Mouse (Mus musculus) brain, embryonic 14.5 days (tissue): Measurements from ENCODE around the gene Slco4c1.

Source experiments
- CTCF ChIP-seq: fragments of 200-500 bp; IDR thresholded peaks from 2 replicates; pipeline ENCODE4 v1.5.1; 2012; ENCODE audit warnings: inconsistent platforms, mild to moderate bottlenecking, moderate library complexity, borderline replicate concordance; ENCODE audit not compliant: insufficient read depth, insufficient read length; ENCODE audit errors: extremely low read depth
- POLR2A ChIP-seq: fragments of 200-500 bp; IDR thresholded peaks from 2 replicates; pipeline ENCODE4 v1.6.1; 2012; ENCODE audit warnings: mild to moderate bottlenecking, inconsistent platforms, borderline replicate concordance; ENCODE audit not compliant: poor library complexity, insufficient read depth, insufficient read length, severe bottlenecking; ENCODE audit errors: extremely low read depth

DNA sequence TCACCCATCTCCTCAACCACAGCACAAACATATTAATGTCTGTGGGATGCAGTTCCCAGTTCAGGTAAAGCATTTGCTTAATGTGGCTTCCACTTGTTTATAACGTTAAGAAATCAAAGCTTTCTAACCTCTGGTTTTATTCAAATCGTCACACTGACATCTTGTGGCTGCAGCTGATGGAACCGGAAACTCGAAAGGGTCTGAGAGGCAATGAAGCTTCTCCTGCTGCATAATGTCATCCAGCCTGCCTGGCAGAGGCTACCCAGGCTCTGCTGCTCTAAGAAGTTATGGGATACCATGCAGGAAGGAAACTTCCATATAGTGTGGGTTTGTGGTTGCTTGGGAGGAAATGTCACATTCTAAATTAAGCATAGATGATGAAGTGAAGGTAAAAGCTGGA is 103.7 kb downstream of the Slco4c1 start:
- TF ChIP-seq CTCF (peak; percentile 52; the same call in 1 of the 2 replicates), POLR2A (no peak)
